Mouse (Mus musculus): ENCODE measurements around the gene Plagl1. TPM values are rescaled to one million over a fixed set of nuclear protein-coding genes. Genes with fewer than 3 reads are reported as not detected.

Plagl1 gene
- polyA plus RNA-seq, 1 experiment from 2014 or later: 114 TPM

DNA sequence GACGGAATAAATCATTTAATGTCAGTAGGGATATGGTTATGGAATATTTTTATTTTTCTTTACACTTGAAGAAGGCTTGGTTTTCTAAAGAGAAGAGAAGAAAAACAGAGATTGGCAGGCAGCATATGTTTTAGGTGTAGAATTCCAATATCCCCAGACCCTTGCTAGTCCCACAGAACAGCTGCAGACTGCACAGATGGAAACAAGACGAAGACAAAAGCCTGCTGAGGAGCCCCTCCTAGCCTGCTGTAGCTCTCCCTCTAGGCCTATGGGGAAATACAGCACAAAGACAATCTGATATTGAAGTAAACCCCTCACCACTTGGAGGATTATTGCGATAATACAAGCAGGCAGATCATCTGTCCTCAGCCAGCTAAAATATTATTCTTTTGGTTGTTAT is 90.1 kb downstream of the Plagl1 start:
- no peak for ATAC-seq (replicated peaks; ENCODE audit: low FRiP score)
- no peaks in the 10 kb centered on the region for H3K4me1 ChIP-seq
- 74% methylated on average over 3 of the region's 3 CpGs for WGBS

GRCm38 (mm10) chr10:13151353-13151752 is 91.0 kb downstream of the Plagl1 start:
- WGBS: 69% methylated on average over 5 of the region's 5 CpGs
- H3K4me2 ChIP-seq: no peak overlapping the region
- no peaks in the 10 kb centered on the region for H3K36me3 ChIP-seq
- no peak overlapping the region for H3K9ac ChIP-seq
- no peaks in the 10 kb centered on the region for H3K4me1 ChIP-seq
- no peaks in the 10 kb centered on the region for H3K9me3 ChIP-seq (replicated peaks)
- no peak for ATAC-seq (replicated peaks; ENCODE audit: low FRiP score)
- no peaks in the 10 kb centered on the region for H3K27me3 ChIP-seq
- H3K27ac ChIP-seq: peak overlapping the region; percentile 34; the same call in 1 of the 2 replicates
- H3K4me3 ChIP-seq (replicated peaks): no peak overlapping the region

More for the DNA sequence above, 90.1 kb downstream of the Plagl1 start:
- no peak overlapping the region for H3K27ac ChIP-seq
- no peaks in the 10 kb centered on the region for H3K9me3 ChIP-seq (replicated peaks)
- no peak overlapping the region for H3K4me2 ChIP-seq
- no peak overlapping the region for H3K9ac ChIP-seq
- no peak overlapping the region for H3K4me3 ChIP-seq (replicated peaks)
- no peaks in the 10 kb centered on the region for H3K27me3 ChIP-seq
- no peaks in the 10 kb centered on the region for H3K36me3 ChIP-seq

DNA sequence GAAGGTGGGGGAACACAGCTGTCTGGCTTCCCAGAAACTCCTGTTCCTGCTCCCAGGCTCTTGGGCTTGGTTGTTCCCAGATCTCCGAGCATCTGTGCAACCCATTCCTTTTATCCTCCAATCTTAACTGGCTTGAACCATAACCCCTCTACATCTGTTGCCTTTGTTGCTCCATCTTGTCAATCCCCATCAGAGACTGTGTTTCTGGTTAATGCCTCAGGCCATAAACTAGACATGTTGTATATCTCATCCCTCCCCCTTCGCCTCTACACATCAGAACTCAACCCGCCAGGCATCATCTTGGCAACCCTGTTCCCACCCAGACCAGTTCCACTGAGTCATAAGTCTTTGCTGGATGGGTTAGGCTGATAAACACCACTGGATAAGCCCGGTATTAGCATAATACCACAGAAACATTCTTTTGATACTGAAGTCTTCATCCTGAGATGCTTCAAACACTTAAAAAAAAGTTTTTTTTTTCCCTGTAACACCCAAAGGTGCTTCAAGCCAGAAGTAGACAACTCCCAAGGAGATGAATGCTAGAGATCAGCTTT is 92.6 kb downstream of the Plagl1 start:
- ATAC-seq (replicated peaks; ENCODE audit: low FRiP score): no peak
- 87% methylated on average over 4 of the region's 4 CpGs for WGBS
- Histone ChIP-seq H3K4me2 (no peak overlapping the region), H3K27me3 (no peaks in the 10 kb centered on the region), H3K4me3 (replicated peaks) (no peak overlapping the region), H3K27ac (no peak overlapping the region), H3K9ac (no peak overlapping the region), H3K9me3 (replicated peaks) (no peaks in the 10 kb centered on the region), H3K36me3 (no peaks in the 10 kb centered on the region), H3K4me1 (no peaks in the 10 kb centered on the region)

DNA sequence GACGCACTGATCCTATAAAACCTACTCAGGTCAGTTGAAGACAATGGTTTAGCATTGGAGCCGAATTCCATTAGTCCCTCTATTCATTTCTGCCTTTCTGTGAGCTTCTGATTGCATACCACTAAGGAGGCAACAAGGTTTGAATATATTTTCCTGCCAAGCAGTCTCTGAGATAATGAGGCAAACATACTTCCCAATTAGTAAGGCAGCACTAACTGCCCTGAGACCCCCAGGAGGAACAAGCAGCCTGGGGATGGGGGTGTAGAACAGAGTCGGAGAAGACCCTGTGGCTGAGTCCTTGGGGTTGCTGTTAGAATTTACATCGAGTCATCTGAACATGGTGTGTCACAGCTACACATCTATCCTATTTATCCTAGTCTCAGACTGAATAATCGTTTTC is 95.1 kb downstream of the Plagl1 start:
- Histone ChIP-seq H3K9ac (no peak overlapping the region), H3K36me3 (no peaks in the 10 kb centered on the region), H3K27me3 (no peaks in the 10 kb centered on the region), H3K27ac (no peak overlapping the region), H3K4me1 (no peaks in the 10 kb centered on the region), H3K9me3 (replicated peaks) (no peaks in the 10 kb centered on the region), H3K4me2 (no peak overlapping the region), H3K4me3 (replicated peaks) (no peak overlapping the region)
- 88% methylated on average over 5 of the region's 5 CpGs for WGBS
- no peak for ATAC-seq (replicated peaks; ENCODE audit: low FRiP score)

DNA sequence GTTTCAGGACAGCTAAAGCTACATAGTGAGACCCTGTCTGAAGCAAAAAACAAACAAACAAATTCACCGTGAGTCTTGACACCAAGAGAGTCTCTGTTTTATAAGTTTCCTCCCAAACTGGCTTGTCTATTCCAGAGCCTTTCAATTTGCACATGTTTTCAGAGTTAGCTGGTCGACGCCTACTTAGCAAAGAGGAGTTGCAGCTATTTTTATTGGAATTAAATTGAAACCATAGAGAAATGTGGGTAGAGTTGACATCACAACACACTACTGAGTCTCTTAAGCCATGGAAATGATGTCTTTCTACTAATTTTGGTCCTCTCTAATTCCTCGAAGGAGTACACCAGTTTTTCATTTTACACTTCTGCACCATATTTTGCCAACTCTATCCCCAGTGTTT is 100.6 kb downstream of the Plagl1 start:
- H3K27me3 ChIP-seq: no peaks in the 10 kb centered on the region
- WGBS: 84% methylated on average over 4 of the region's 4 CpGs
- H3K9me3 ChIP-seq (replicated peaks): no peaks in the 10 kb centered on the region
- no peaks in the 10 kb centered on the region for H3K4me1 ChIP-seq
- no peaks in the 10 kb centered on the region for H3K36me3 ChIP-seq
- H3K4me3 ChIP-seq (replicated peaks): no peak overlapping the region
- H3K9ac ChIP-seq: no peak overlapping the region
- no peak overlapping the region for H3K27ac ChIP-seq
- no peak for ATAC-seq (replicated peaks; ENCODE audit: low FRiP score)
- no peak overlapping the region for H3K4me2 ChIP-seq

GRCm38 (mm10) chr10:13162031-13162430 is 101.7 kb downstream of the Plagl1 start:
- no peaks in the 10 kb centered on the region for H3K27me3 ChIP-seq
- no peaks in the 10 kb centered on the region for H3K4me1 ChIP-seq
- H3K36me3 ChIP-seq: no peaks in the 10 kb centered on the region
- ATAC-seq (replicated peaks; ENCODE audit: low FRiP score): no peak
- H3K9me3 ChIP-seq (replicated peaks): no peaks in the 10 kb centered on the region
- H3K27ac ChIP-seq: no peak overlapping the region
- 78% methylated on average over 4 of the region's 4 CpGs for WGBS
- no peak overlapping the region for H3K4me3 ChIP-seq (replicated peaks)
- no peak overlapping the region for H3K9ac ChIP-seq
- H3K4me2 ChIP-seq: no peak overlapping the region

- H3K4me1 ChIP-seq: peaks cover 24% of the 10 kb centered on the region
- H3K27ac ChIP-seq: no peak overlapping the region
- H3K9me3 ChIP-seq (replicated peaks): no peaks in the 10 kb centered on the region
- no peak overlapping the region for H3K4me2 ChIP-seq
- no peak for ATAC-seq (replicated peaks; ENCODE audit: low FRiP score)
- H3K9ac ChIP-seq: no peak overlapping the region
- 83% methylated on average over 5 of the region's 5 CpGs for WGBS
- no peak overlapping the region for H3K4me3 ChIP-seq (replicated peaks)
- H3K27me3 ChIP-seq: no peaks in the 10 kb centered on the region
- no peaks in the 10 kb centered on the region for H3K36me3 ChIP-seq
These were observed 108.2 kb downstream of the Plagl1 start for GRCm38 (mm10) chr10:13168461-13168860.

GRCm38 (mm10) chr10:13170739-13171448 is 110.6 kb downstream of the Plagl1 start:
- Histone ChIP-seq H3K4me1 (peaks cover 24% of the 10 kb centered on the region), H3K36me3 (peaks cover 2% of the 10 kb centered on the region; the same call in 1 of the 2 replicates), H3K27me3 (no peaks in the 10 kb centered on the region), H3K27ac (no peak overlapping the region), H3K4me2 (no peak overlapping the region), H3K9ac (no peak overlapping the region), H3K9me3 (replicated peaks) (no peaks in the 10 kb centered on the region), H3K4me3 (replicated peaks) (no peak overlapping the region)
- WGBS: 32% methylated on average over 12 of the region's 12 CpGs
- no peak for ATAC-seq (replicated peaks; ENCODE audit: low FRiP score)

DNA sequence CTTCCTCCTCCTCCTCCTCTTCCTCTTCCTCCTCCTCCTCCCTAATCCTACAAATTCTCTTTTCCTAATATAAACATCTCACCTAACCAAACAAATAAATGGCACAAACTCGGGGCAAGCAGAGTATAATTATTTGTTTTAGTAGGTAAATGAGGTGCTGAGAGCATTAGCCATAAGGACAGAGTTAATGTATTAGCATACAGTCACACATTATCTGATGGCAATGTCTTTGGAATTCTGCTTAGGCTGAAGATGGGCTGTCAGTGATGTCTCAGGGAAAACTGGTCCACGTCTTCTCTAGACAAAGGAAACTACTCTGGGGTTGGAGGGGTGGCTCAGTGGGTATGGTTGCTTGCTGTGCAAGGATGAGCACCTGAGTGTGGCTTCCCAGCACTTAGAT is 111.2 kb downstream of the Plagl1 start:
- no peak overlapping the region for H3K4me3 ChIP-seq (replicated peaks)
- no peak overlapping the region for H3K9ac ChIP-seq
- no peak for ATAC-seq (replicated peaks; ENCODE audit: low FRiP score)
- peaks cover 7% of the 10 kb centered on the region; the same call in 1 of the 2 replicates for H3K36me3 ChIP-seq
- no peaks in the 10 kb centered on the region for H3K27me3 ChIP-seq
- no peaks in the 10 kb centered on the region for H3K9me3 ChIP-seq (replicated peaks)
- H3K4me2 ChIP-seq: no peak overlapping the region
- 38% methylated on average over 2 of the region's 2 CpGs for WGBS
- peaks cover 24% of the 10 kb centered on the region for H3K4me1 ChIP-seq
- no peak overlapping the region for H3K27ac ChIP-seq

GRCm38 (mm10) chr10:13172798-13173221 is 112.5 kb downstream of the Plagl1 start:
- no peak overlapping the region for H3K9ac ChIP-seq
- peaks cover 19% of the 10 kb centered on the region for H3K36me3 ChIP-seq
- WGBS: 26% methylated on average over 10 of the region's 10 CpGs
- no peak for ATAC-seq (replicated peaks; ENCODE audit: low FRiP score)
- no peak overlapping the region for H3K4me3 ChIP-seq (replicated peaks)
- H3K27me3 ChIP-seq: no peaks in the 10 kb centered on the region
- peak overlapping the region; percentile 51; the same call in 1 of the 2 replicates for H3K27ac ChIP-seq
- no peaks in the 10 kb centered on the region for H3K9me3 ChIP-seq (replicated peaks)
- H3K4me2 ChIP-seq: no peak overlapping the region
- peaks cover 24% of the 10 kb centered on the region for H3K4me1 ChIP-seq

DNA sequence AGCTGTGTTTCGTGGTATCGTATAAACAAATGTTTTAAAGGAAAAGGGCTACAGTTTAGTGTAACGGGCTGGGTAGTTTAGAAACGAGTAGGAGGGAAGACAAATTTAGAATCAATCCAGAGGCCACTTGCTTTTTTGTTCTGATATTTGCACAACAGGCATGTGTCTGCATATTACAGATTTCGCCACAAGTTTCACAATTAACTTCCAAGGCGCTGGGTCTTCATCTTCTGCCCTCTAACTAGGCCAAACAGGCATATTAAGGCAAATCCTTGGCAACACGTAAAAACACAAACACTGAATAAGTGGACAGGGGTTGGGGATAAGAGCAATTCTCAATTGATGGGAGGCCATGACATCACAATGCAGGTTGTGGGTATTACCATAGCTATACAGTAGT is 115.6 kb downstream of the Plagl1 start:
- Histone ChIP-seq H3K9me3 (replicated peaks) (no peaks in the 10 kb centered on the region), H3K27me3 (no peaks in the 10 kb centered on the region), H3K4me2 (no peak overlapping the region), H3K27ac (no peak overlapping the region), H3K4me3 (replicated peaks) (no peak overlapping the region), H3K9ac (no peak overlapping the region), H3K36me3 (peaks cover 49% of the 10 kb centered on the region), H3K4me1 (peaks cover 17% of the 10 kb centered on the region)
- 90% methylated on average over 7 of the region's 7 CpGs for WGBS
- no peak for ATAC-seq (replicated peaks; ENCODE audit: low FRiP score)

DNA sequence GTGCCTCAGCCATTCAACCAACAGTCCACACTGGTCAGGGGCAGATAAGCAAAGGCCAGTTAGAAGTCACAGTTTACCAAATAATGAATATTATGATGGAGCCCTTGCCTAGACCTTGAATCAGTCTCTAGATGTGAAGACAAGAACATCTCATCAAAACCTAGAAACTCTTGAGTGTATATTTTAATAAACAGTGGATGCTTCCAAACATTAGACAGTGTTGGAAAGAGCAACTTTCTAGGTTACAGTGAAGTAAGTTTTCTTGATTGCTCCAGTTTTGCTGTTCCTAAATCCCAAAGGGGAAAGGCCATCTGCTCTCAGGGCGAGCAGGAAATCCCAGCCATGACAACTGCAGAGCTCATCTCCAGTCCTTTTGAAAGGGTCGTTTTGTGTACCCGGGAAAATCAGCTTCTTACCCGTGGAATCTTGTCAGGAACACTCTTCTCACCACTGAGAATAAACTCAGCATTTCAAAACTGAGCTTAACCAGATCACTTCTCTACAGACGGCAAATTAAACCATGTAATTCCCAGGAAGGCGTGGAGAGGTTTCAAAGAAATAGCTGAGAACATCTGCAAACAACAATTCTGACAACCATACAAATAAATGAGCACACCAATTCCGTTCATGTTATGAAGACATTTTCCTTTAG is 117.8 kb downstream of the Plagl1 start, which contains the start of gene Zc2hc1b:
Zc2hc1b (minus strand) TSS at position 51 of the 652 bp plus-strand sequence.
- no peaks in the 10 kb centered on the region for H3K9me3 ChIP-seq (replicated peaks)
- H3K4me1 ChIP-seq: peaks cover under 1% of the 10 kb centered on the region
- peaks cover 71% of the 10 kb centered on the region for H3K36me3 ChIP-seq
- 85% methylated on average over 7 of the region's 7 CpGs for WGBS
- no peaks in the 10 kb centered on the region for H3K27me3 ChIP-seq
- no peak within 1 kb of the TSS for H3K4me3 ChIP-seq (replicated peaks)
- no peak within 1 kb of the TSS for H3K9ac ChIP-seq
- H3K27ac ChIP-seq: no peak within 1 kb of the TSS
- ATAC-seq (replicated peaks; ENCODE audit: low FRiP score): no peak
- H3K4me2 ChIP-seq: no peak within 1 kb of the TSS
